In the genomic region with DNA sequence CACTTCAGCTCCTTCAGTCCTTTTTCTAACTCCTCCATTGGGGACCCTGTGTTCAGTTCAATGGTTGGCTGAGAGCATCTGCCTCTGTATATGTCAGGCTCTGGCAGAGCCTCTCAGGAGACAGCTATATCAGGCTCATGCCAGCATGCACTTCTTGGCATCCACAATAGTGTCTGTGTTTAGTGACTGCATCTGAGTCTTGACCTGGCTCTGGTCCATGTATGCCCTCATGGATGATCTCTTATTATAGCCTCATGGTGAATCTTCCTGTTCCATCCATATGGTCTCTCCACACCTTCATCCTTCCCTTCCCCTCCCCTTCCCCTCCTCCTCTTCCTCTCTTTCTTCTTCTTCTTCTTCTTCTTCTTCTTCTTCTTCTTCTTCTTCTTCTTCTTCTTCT, we compare ENCODE assay signal across 22 mouse cellular contexts. TPM values are rescaled to one million over a fixed set of nuclear protein-coding genes. Genes with fewer than 3 reads are reported as not detected.
"Had no signal": no experiment of that assay in that cellular context is flagged by ENCODE, and none has a peak within 500 bp of the region (broad histone marks: within the 10 kb centered on the region; RNA-seq: fewer than 3 reads in every experiment).

No protein-coding gene starts in this region.

RNA-seq across cellular contexts. Expression of gene Gzmb, which starts 49.7 kb away (rescaled TPM):
- total RNA-seq: gastrocnemius, postnatal 14 days; gastrocnemius, postnatal 36 days; heart, postnatal 14 days; heart, postnatal 36 days; layer of hippocampus, adult 2 months; layer of hippocampus, postnatal 10 days; layer of hippocampus, postnatal 25 days; left cerebral cortex, adult 2 months; left cerebral cortex, postnatal 14 days; left cerebral cortex, postnatal 36 days had no signal
- polyA plus RNA-seq: heart, embryonic 11.5 days; heart, postnatal 0 days; hindbrain, embryonic 13.5 days; hindbrain, embryonic 15.5 days; limb, embryonic 11.5 days; liver, embryonic 12.5 days had no signal

RNA-seq across cellular contexts. Expression of gene Atp12a, which starts 53.1 kb away (rescaled TPM):
- total RNA-seq: gastrocnemius, postnatal 14 days; gastrocnemius, postnatal 36 days; heart, adult 2 months; heart, postnatal 14 days; heart, postnatal 36 days; hematopoietic stem cell, adult 5-6 weeks; layer of hippocampus, adult 2 months; layer of hippocampus, postnatal 25 days; liver, adult 2 months had no signal
- polyA plus RNA-seq: heart, adult 2 months; heart, embryonic 11.5 days; heart, postnatal 0 days; inflammation-experienced regulatory T-cells, adult 6 months; liver, embryonic 12.5 days; liver, embryonic 14.5 days; liver, embryonic 16.5 days had no signal
